In the genomic region with DNA sequence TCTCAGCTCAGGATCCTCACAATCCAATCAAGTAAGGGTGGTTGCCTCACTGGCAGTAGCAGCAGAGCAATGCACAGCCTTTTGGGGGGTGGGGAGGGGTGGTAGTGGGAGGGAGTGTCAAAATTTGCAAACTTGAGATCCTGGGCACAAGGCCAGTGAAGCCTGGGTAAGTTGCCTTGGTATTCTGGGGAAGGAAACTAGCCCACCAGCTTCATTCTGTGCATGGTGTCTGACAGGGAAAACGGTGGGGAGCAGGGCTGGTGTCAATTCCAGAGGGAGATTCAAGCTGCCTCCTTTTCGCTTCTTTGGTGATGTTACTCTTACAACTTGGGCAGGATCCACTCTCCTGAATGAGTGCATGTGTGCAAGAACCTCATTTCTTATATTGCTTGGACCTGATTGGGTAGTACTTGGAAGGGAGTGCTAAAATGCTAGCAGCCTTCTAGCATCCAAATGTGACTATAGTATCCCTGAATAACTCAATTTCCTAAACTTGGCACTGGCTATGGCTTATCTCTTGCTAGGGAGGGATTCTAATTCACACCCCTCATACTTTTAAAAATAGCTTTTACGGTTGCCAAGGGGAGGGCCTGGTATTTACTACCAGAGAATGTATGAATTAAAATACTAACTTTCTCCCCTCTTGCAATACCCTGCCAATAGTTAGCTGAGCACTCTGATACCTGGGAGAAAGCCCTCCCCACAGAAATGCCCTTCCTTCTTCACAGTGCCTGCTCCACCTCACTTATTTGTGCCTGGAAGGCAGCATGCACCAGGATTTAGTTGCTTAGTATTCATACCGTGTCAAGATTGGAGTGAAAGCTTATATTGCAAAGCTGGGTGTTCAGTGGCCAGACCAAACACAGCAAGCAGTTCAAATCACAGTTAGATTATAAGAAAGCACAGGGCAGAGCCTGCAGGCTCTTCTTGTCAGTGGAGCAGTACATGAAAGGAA, we compare ENCODE assay signal across 8 mouse cellular contexts. TPM values are rescaled to one million over a fixed set of nuclear protein-coding genes. Genes with fewer than 3 reads are reported as not detected.
A peak's percentile ranks its signal among the peaks of the same experiment; 100 is the strongest.
DNase-seq lines count a peak whose midpoint lies in the region; ATAC-seq lines count a peak whose summit lies in the region.
"Had no signal": no experiment of that assay in that cellular context is flagged by ENCODE, and none has a peak within 500 bp of the region (broad histone marks: within the 10 kb centered on the region; RNA-seq: fewer than 3 reads in every experiment).

No protein-coding gene starts in this region.

- no peaks in the 10 kb centered on the region for H3K9me3 ChIP-seq in embryonic facial prominence, embryonic 10.5 days
- no peaks in the 10 kb centered on the region for H3K9me3 ChIP-seq in hindbrain, embryonic 13.5 days
- H3K9me3 ChIP-seq in liver, embryonic 11.5 days (ENCODE audit: control insufficient read depth, low read length) = no peaks in the 10 kb centered on the region

- WGBS in embryonic facial prominence, embryonic 10.5 days = 66% methylated on average over 4 of the region's 4 CpGs
- 51% methylated on average over 4 of the region's 4 CpGs for WGBS in hindbrain, embryonic 13.5 days
- 71% methylated on average over 4 of the region's 4 CpGs for WGBS in liver, embryonic 11.5 days

- peaks cover 36% of the 10 kb centered on the region for H3K4me1 ChIP-seq in embryonic facial prominence, embryonic 10.5 days
- peaks cover 34% of the 10 kb centered on the region for H3K4me1 ChIP-seq in hindbrain, embryonic 13.5 days (replicated peaks)
- H3K4me1 ChIP-seq in liver, embryonic 11.5 days (replicated peaks; ENCODE audit: control insufficient read depth, insufficient read depth, low read length) = peaks cover 3% of the 10 kb centered on the region; the same call in 1 of the 2 replicates

- ATAC-seq in hindbrain, embryonic 13.5 days (ENCODE audit: low FRiP score) = peak; percentile 43; the same call in 1 of the 2 replicates
- no peak for ATAC-seq in liver, embryonic 11.5 days (replicated peaks; ENCODE audit: low FRiP score)

- H3K4me3 ChIP-seq in embryonic facial prominence, embryonic 10.5 days = no peak overlapping the region
- H3K4me3 ChIP-seq in hindbrain, embryonic 13.5 days = no peak overlapping the region
- no peak overlapping the region for H3K4me3 ChIP-seq in liver, embryonic 11.5 days (ENCODE audit: low read depth, low read length)

- H3K27ac ChIP-seq in embryonic facial prominence, embryonic 10.5 days (replicated peaks) = peak overlapping the region; percentile 49
- H3K27ac ChIP-seq in hindbrain, embryonic 13.5 days = peak overlapping the region; percentile 73
- no peak overlapping the region for H3K27ac ChIP-seq in liver, embryonic 11.5 days (ENCODE audit: low read depth, low read length)
- H3K27ac ChIP-seq: liver, embryonic 14.5 days had no signal

- no peak overlapping the region for H3K4me2 ChIP-seq in hindbrain, embryonic 13.5 days
- H3K4me2 ChIP-seq in liver, embryonic 11.5 days = no peak overlapping the region

- H3K9ac ChIP-seq in hindbrain, embryonic 13.5 days = no peak overlapping the region
- H3K9ac ChIP-seq in liver, embryonic 11.5 days (ENCODE audit: low read depth, low read length) = no peak overlapping the region
- H3K9ac ChIP-seq: liver, embryonic 14.5 days had no signal

- no peaks in the 10 kb centered on the region for H3K36me3 ChIP-seq in embryonic facial prominence, embryonic 10.5 days (replicated peaks)
- no peaks in the 10 kb centered on the region for H3K36me3 ChIP-seq in hindbrain, embryonic 13.5 days
- no peaks in the 10 kb centered on the region for H3K36me3 ChIP-seq in liver, embryonic 11.5 days (ENCODE audit: control insufficient read depth, insufficient read depth, low read length)

- DNase-seq in brain, adult 2 months (ENCODE audit: low read depth, low spot score) = peak; percentile 83
- no peak for DNase-seq in embryonic facial prominence, embryonic 10.5 days (ENCODE audit: low spot score)
- peak; percentile 47 for DNase-seq in lung, postnatal 10 days
- DNase-seq in ovary, postnatal 10 days (ENCODE audit: low spot score) = no peak
- DNase-seq in liver, embryonic 11.5 days (ENCODE audit: low spot score) = no peak
- DNase-seq in ovary, adult 18-20 months (ENCODE audit: low spot score) = no peak

- H3K27me3 ChIP-seq in embryonic facial prominence, embryonic 10.5 days (replicated peaks; ENCODE audit: low read depth, poor library complexity, severe bottlenecking) = 0 out of 2 replicates have a peak, but pooled peaks cover 3% of the 10 kb centered on the region
- no peaks in the 10 kb centered on the region for H3K27me3 ChIP-seq in hindbrain, embryonic 13.5 days
- no peaks in the 10 kb centered on the region for H3K27me3 ChIP-seq in liver, embryonic 11.5 days (replicated peaks; ENCODE audit: control insufficient read depth, insufficient read depth, low read length)

RNA-seq across cellular contexts. Expression of a gene that starts 57.6 kb away (rescaled TPM):
- polyA plus RNA-seq in embryonic facial prominence, embryonic 10.5 days (2016; fragmentation: Nextera tagmentation; extraction: Ambion mirVana) = 34.2 and 39.4 TPM in 2 replicates
- 82.5 and 90.4 TPM in 2 replicates for polyA plus RNA-seq in hindbrain, embryonic 13.5 days (2015; fragmentation: Nextera tagmentation; extraction: Ambion mirVana)
- polyA plus RNA-seq in liver, embryonic 11.5 days (2014; fragmentation: Nextera tagmentation; extraction: Ambion mirVana) = 48.5 and 55.3 TPM in 2 replicates

Comparison
In these comparisons a context has a peak if more than half of its experiments do, and no peak if none do; other contexts are left out.
1. DNase-seq: peak in brain, adult 2 months (single experiment) and lung, postnatal 10 days (single experiment); none in embryonic facial prominence, embryonic 10.5 days (single experiment), ovary, postnatal 10 days (single experiment), liver, embryonic 11.5 days (single experiment) and ovary, adult 18-20 months (single experiment).